Mouse (Mus musculus) small intestine, adult 2 months (tissue): ENCODE data around the gene Tubgcp6.

Source experiments
- CTCF ChIP-seq: fragments of 200-500 bp; IDR thresholded peaks from 2 replicates; pipeline ENCODE4 v1.5.1; 2012; ENCODE audit warnings: low read depth, mild to moderate bottlenecking, control low read depth, inconsistent platforms, low read length, moderate library complexity, mixed read lengths; ENCODE audit not compliant: insufficient replicate concordance, insufficient read length; ENCODE audit errors: extremely low read depth
- POLR2A ChIP-seq: fragments of 200-500 bp; IDR thresholded peaks from 2 replicates; pipeline ENCODE4 v1.6.1; 2012; ENCODE audit warnings: low read depth, mild to moderate bottlenecking, control low read depth, inconsistent platforms, low read length, moderate library complexity

DNA sequence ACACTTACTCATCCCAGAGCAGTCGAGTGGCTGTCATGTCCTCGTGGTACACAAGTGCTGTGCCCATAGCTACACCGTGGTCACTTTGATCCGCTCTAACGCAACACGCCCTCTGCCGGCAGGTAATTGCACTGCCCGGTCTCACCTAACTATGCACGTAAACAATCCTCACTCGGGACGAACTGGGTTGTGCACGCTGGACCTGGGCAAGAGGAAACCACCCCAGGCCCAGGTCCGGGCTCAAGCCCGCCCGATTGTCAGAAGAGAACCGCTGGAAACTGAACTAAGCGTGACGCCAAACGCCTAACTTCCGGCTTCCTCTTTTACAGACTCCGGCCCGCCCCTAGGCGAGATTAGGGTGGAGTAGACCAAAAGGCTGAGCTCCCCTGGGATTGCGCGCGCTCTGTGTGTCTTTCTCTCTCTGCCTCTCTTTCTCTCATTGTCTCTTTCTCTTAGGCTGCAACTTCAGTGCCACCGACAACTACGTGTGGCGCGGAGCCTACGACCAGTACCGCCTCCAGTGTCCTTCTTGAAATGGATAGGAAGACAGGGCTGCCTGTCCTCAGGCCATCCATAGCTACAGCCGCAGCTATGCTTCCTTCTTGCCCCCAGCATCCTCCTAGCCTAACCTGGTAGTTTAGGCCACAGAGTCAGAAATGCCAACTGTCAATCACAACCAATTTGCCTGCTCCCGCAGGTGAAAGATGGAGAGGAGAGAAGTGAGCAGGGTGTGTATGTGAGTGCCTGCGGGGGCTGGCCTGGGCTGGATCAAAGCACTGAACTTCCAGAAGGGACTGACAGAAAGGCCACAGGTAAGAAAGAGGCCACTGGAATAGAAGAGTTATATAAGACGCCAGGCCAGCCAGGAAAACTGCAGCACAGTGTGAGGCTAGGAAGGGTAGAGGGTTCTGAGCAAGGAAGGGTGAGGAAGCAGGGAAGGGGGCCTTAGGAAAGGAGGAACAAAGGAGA lies 5.8 kb upstream of the Tubgcp6 start, which contains the start of gene Hdac10:
- TF ChIP-seq CTCF: peak; percentile 98; the same call in 1 of the 2 replicates
- TF ChIP-seq POLR2A: peak; percentile 65
